Mouse (Mus musculus) G1E (cell line): ENCODE data around the gene Sh2d1b1. TPM values are rescaled to one million over a fixed set of nuclear protein-coding genes. Genes with fewer than 3 reads are reported as not detected.

Experiments
- ATAC-seq: 2 replicates; pipeline ENCODE4 v1.8.0; 2016; ENCODE audit warnings: mild to moderate bottlenecking; ENCODE audit not compliant: insufficient number of reproducible peaks, poor library complexity, low FRiP score, severe bottlenecking; ENCODE audit errors: extremely low read depth
- DNase-seq: peaks from one replicate; pipeline ENCODE4 v3.0.0; 2012; ENCODE audit warnings: low spot score
- H3K27me3 ChIP-seq: 2 replicates; pipeline ENCODE4 v1.6.1; 2012; ENCODE audit warnings: mild to moderate bottlenecking, low read length, inconsistent platforms; ENCODE audit not compliant: insufficient read depth
- H3K36me3 ChIP-seq: replicated peaks from 2 replicates; pipeline ENCODE3; 2012; ENCODE audit warnings: mild to moderate bottlenecking, inconsistent platforms
- H3K4me1 ChIP-seq: 2 replicates; pipeline ENCODE4 v1.6.1; 2012; ENCODE audit warnings: low read depth, low read length, inconsistent platforms, mixed read lengths; ENCODE audit not compliant: insufficient read depth
- H3K4me3 ChIP-seq: 2 replicates; pipeline ENCODE4 v1.5.1; 2012; ENCODE audit warnings: low read depth, mild to moderate bottlenecking, inconsistent platforms, low read length, moderate library complexity, mixed read lengths
- H3K9me3 ChIP-seq: replicated peaks from 2 replicates; pipeline ENCODE4 v1.6.1; 2012; ENCODE audit warnings: inconsistent platforms
- GATA2 ChIP-seq: IDR thresholded peaks from 2 replicates; pipeline ENCODE4 v1.6.1; 2012; ENCODE audit warnings: low read depth, low read length, inconsistent platforms, borderline replicate concordance
- polyA plus RNA-seq: library from polyadenylated mRNA; stranded (reverse); fragments of >175 nt; gene quantifications from 2 replicates; pipeline ENCODE4 v1.2.3, GENCODE M21; 2012
- total RNA-seq, 2 experiments: library from RNA; stranded (forward) in 1 of 2; stranded (reverse) in 1 of 2; fragments of 200-1000 nt in 1 of 2; fragments of >200 nt in 1 of 2; fragmentation: Nextera tagmentation in 1 of 2; gene quantifications; 2 replicates each; pipeline ENCODE4 v1.2.3; 2014 to 2017

Sh2d1b1 gene
- total and polyA plus RNA-seq, 3 experiments: 0.16 TPM; not detected in 2

DNA sequence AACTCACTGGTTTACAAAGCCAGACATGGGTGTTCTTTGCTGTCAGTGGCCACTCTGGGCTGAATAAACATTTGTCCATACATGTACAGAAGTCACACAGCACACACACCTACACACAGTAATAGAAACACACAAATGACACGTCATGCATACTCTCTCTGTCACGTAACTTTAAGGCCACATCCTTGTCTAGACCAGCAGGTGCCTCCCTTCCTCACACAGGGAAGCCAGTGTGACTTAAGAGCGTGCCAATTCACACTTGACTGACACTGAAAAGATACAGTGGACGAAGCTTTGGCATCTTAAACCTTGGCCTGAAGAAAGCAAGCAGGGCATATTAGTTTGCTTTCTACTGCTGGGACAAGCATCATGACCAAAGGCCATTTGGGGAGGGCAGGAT is 55.7 kb downstream of the Sh2d1b1 start:
- no peak for TF ChIP-seq GATA2
- Histone ChIP-seq H3K36me3 (no peaks in the 10 kb centered on the region), H3K4me1 (no peaks in the 10 kb centered on the region), H3K9me3 (no peaks in the 10 kb centered on the region), H3K27me3 (no peaks in the 10 kb centered on the region), H3K4me3 (no peak overlapping the region)
- DNase-seq (no peak), ATAC-seq (no peak)

Other genes starting within 250 kb of the Sh2d1b1 start
- 0.08 TPM in 1 of 2 replicates, not detected in the other for gene Ddr2, start 166.6 kb upstream of the Sh2d1b1 start, total RNA-seq (2014; fragmentation: Nextera tagmentation)
- 0.05 and 0.17 TPM in 2 replicates for gene Ddr2, start 166.6 kb upstream of the Sh2d1b1 start, total RNA-seq (2017)
- not detected in 2 replicates for gene Ddr2, start 166.6 kb upstream of the Sh2d1b1 start, polyA plus RNA-seq
- gene Uap1, start 102.4 kb upstream of the Sh2d1b1 start, total RNA-seq (2014; fragmentation: Nextera tagmentation): 167 and 171 TPM in 2 replicates
- 530 and 570 TPM in 2 replicates for gene Uap1, start 102.4 kb upstream of the Sh2d1b1 start, total RNA-seq (2017)
- gene Uap1, start 102.4 kb upstream of the Sh2d1b1 start, polyA plus RNA-seq: 16.7 and 24.1 TPM in 2 replicates
- gene Uhmk1, start 61.9 kb upstream of the Sh2d1b1 start, total RNA-seq (2014; fragmentation: Nextera tagmentation): 85.0 and 85.1 TPM in 2 replicates
- gene Uhmk1, start 61.9 kb upstream of the Sh2d1b1 start, total RNA-seq (2017): 70.1 and 86.0 TPM in 2 replicates
- gene Uhmk1, start 61.9 kb upstream of the Sh2d1b1 start, polyA plus RNA-seq: 2.5 and 3.3 TPM in 2 replicates
- gene Sh2d1b2, start 44.6 kb upstream of the Sh2d1b1 start, total RNA-seq (2014; fragmentation: Nextera tagmentation): not detected in 2 replicates
- gene Sh2d1b2, start 44.6 kb upstream of the Sh2d1b1 start, total RNA-seq (2017): 0.16 TPM in 1 of 2 replicates, not detected in the other
- gene Sh2d1b2, start 44.6 kb upstream of the Sh2d1b1 start, polyA plus RNA-seq: not detected in 2 replicates
- gene Gm7694, start 29.0 kb downstream of the Sh2d1b1 start, total RNA-seq (2014; fragmentation: Nextera tagmentation): 2.3 and 2.7 TPM in 2 replicates
- gene Gm7694, start 29.0 kb downstream of the Sh2d1b1 start, total RNA-seq (2017): 0.41 and 0.76 TPM in 2 replicates
- 0.37 and 0.79 TPM in 2 replicates for gene Gm7694, start 29.0 kb downstream of the Sh2d1b1 start, polyA plus RNA-seq
- gene Spata46, start 31.5 kb downstream of the Sh2d1b1 start, total RNA-seq (2014; fragmentation: Nextera tagmentation): not detected in 2 replicates
- not detected in 2 replicates for gene Spata46, start 31.5 kb downstream of the Sh2d1b1 start, total RNA-seq (2017)
- gene Spata46, start 31.5 kb downstream of the Sh2d1b1 start, polyA plus RNA-seq: not detected in 2 replicates